Mouse (Mus musculus): ENCODE results near the gene Nrxn2.

DNA sequence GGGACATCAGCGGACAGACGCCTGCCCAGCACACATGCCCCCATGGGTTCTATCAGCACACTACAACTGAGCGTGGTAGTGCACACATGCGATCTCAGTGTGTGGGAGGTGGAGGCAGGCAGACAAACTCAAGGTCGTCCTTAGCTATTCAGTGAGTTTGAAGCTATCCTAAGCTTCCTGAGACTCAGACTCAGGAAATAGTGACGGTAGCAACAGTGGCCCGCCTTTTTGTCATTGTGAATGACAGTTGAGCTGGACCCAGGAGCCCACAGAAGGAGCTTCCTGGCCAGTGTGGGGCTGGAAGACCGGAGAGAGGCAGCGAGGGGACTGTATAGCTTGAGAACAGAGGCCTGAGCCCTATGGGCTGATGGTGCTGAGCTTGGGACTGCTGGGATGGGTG is 54.3 kb downstream of the Nrxn2 start:
- TF ChIP-seq POLR2A (IDR thresholded peaks at IDR 0.05; ENCODE audit: low read depth, low read length), result no peak
- TF ChIP-seq CTCF (IDR thresholded peaks at IDR 0.05; ENCODE audit: borderline replicate concordance, insufficient read depth, low read length), result no peak

All from embryonic fibroblast, embryonic 13.5 days (primary cell).